Mouse (Mus musculus) monocyte, adult 2 months (primary cell): ENCODE results near the gene Ephb2.

Experiments
- DNase-seq, 2 experiments: peaks; one replicate each; pipeline ENCODE4 v3.0.0; 2022; ENCODE audit warnings: low spot score in 2 of 2, low read depth in 1 of 2

The Ephb2 gene

GRCm38 (mm10) chr4:136801944-136802343, 33.8 kb downstream of the Ephb2 start:
- no peak for DNase-seq

- DNase-seq: no peak
Measured at GRCm38 (mm10) chr4:136801463-136801862, 34.3 kb downstream of the Ephb2 start.

GRCm38 (mm10) chr4:136800366-136800765, 35.4 kb downstream of the Ephb2 start:
- no peak for DNase-seq

GRCm38 (mm10) chr4:136797677-136798569, 37.9 kb downstream of the Ephb2 start:
- no peak for DNase-seq

- DNase-seq: no peak
Measured at GRCm38 (mm10) chr4:136793320-136793719, 42.5 kb downstream of the Ephb2 start.

- no peak for DNase-seq
Measured at GRCm38 (mm10) chr4:136789821-136790220, 46.0 kb downstream of the Ephb2 start.

GRCm38 (mm10) chr4:136787357-136787756, 48.4 kb downstream of the Ephb2 start:
- DNase-seq: no peak

- DNase-seq: no peak
Measured at GRCm38 (mm10) chr4:136786453-136787276, 49.1 kb downstream of the Ephb2 start.

GRCm38 (mm10) chr4:136783552-136784150, 52.1 kb downstream of the Ephb2 start:
- DNase-seq: no peak

GRCm38 (mm10) chr4:136782579-136782925, 53.2 kb downstream of the Ephb2 start:
- DNase-seq: no peak

- no peak for DNase-seq
Measured at GRCm38 (mm10) chr4:136781868-136782578, 53.8 kb downstream of the Ephb2 start.

- DNase-seq: no peak
Measured at GRCm38 (mm10) chr4:136780201-136780895, 55.4 kb downstream of the Ephb2 start.

GRCm38 (mm10) chr4:136779156-136779555, 56.6 kb downstream of the Ephb2 start:
- no peak for DNase-seq

GRCm38 (mm10) chr4:136776471-136776892, 59.3 kb downstream of the Ephb2 start:
- no peak for DNase-seq

- DNase-seq: no peak
Measured at GRCm38 (mm10) chr4:136775903-136776302, 59.9 kb downstream of the Ephb2 start.

- DNase-seq: no peak
Measured at GRCm38 (mm10) chr4:136774201-136774600, 61.6 kb downstream of the Ephb2 start.

- DNase-seq: no peak
Measured at GRCm38 (mm10) chr4:136772952-136773584, 62.7 kb downstream of the Ephb2 start.

GRCm38 (mm10) chr4:136772318-136772717, 63.5 kb downstream of the Ephb2 start:
- no peak for DNase-seq

- DNase-seq: no peak
Measured at GRCm38 (mm10) chr4:136770718-136771117, 65.1 kb downstream of the Ephb2 start.

- DNase-seq: no peak
Measured at GRCm38 (mm10) chr4:136768499-136768898, 67.3 kb downstream of the Ephb2 start.
